Mouse (Mus musculus) testis, postnatal 14 days (tissue): Measurements from ENCODE around the gene Gm20708.
"Not testable (repeated sequence)": the region's sequence is repeated elsewhere in the genome, so short reads cannot be mapped to it uniquely, and the experiment has no call there.

ENCODE experiments used
- DNase-seq: peaks from one replicate; pipeline ENCODE4 v3.0.0; 2021; ENCODE audit warnings: low spot score

Gm20708 gene

GRCm38 (mm10) chr11:117781199-117781821, 28.2 kb upstream of the Gm20708 start:
- peak; percentile 53 for DNase-seq

- DNase-seq, result no peak
Measured at GRCm38 (mm10) chr11:117781993-117782704, 27.3 kb upstream of the Gm20708 start, which contains the start of the genes Tmc8 and Tmc6. Tmc8 (plus strand) TSS chr11:117782076. Tmc6 (minus strand) TSS chr11:117782198.

- no peak for DNase-seq
Measured at GRCm38 (mm10) chr11:117782705-117783034, 26.8 kb upstream of the Gm20708 start.

- no peak for DNase-seq
Measured at GRCm38 (mm10) chr11:117783089-117783488, 26.4 kb upstream of the Gm20708 start.

- no peak for DNase-seq
Measured at GRCm38 (mm10) chr11:117783683-117784309, 25.7 kb upstream of the Gm20708 start.

- DNase-seq, result no peak
Measured at GRCm38 (mm10) chr11:117786294-117786693, 23.2 kb upstream of the Gm20708 start.

- DNase-seq, result not testable (repeated sequence)
Measured at GRCm38 (mm10) chr11:117788481-117788880, 21.0 kb upstream of the Gm20708 start.

GRCm38 (mm10) chr11:117790286-117790685, 19.2 kb upstream of the Gm20708 start:
- DNase-seq, result peak; percentile 76

GRCm38 (mm10) chr11:117790703-117791440, 18.6 kb upstream of the Gm20708 start:
- no peak for DNase-seq

- DNase-seq, result no peak
Measured at GRCm38 (mm10) chr11:117791441-117791761, 18.1 kb upstream of the Gm20708 start.

- DNase-seq, result peak; percentile 62
Measured at GRCm38 (mm10) chr11:117792281-117792888, 17.1 kb upstream of the Gm20708 start.

GRCm38 (mm10) chr11:117794035-117794551, 15.4 kb upstream of the Gm20708 start:
- DNase-seq, result no peak

- no peak for DNase-seq
Measured at GRCm38 (mm10) chr11:117796954-117797353, 12.5 kb upstream of the Gm20708 start.

- DNase-seq, result no peak
Measured at GRCm38 (mm10) chr11:117797511-117798159, 11.8 kb upstream of the Gm20708 start, which contains the start of gene 6030468B19Rik. 6030468B19Rik (plus strand) TSS chr11:117797660.

- no peak for DNase-seq
Measured at GRCm38 (mm10) chr11:117798160-117798541, 11.3 kb upstream of the Gm20708 start.

- DNase-seq, result no peak
Measured at GRCm38 (mm10) chr11:117799174-117799573, 10.3 kb upstream of the Gm20708 start.

- no peak for DNase-seq
Measured at GRCm38 (mm10) chr11:117800038-117800437, 9.4 kb upstream of the Gm20708 start.

- no peak for DNase-seq
Measured at GRCm38 (mm10) chr11:117801650-117802049, 7.8 kb upstream of the Gm20708 start.

GRCm38 (mm10) chr11:117803166-117803688, 6.2 kb upstream of the Gm20708 start:
- DNase-seq, result no peak

GRCm38 (mm10) chr11:117806781-117807180, 2.7 kb upstream of the Gm20708 start:
- no peak for DNase-seq

- DNase-seq, result peak; percentile 81
Measured at GRCm38 (mm10) chr11:117810401-117811046, 1.1 kb downstream of the Gm20708 start.
